ENCODE assay signal across 20 mouse cellular contexts in the genomic region with DNA sequence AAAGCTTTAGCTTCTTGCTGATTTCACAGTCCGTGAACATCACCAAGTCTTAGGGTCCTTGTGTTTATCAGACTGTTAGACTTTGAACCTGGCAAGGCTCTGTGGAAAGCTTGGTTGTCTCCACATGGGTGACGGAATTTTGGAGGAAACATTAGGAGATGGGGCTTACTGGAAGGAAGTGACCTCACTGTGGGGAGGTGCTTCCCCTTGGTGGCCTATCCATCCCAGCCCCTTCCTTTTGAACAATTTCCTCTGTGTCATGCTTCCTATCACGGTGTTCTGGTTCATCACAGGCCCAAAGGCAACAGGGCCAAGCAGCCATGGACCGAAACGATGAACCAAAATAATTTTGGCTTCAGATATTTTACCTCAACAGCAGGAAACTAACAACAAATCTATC. TPM values are rescaled to one million over a fixed set of nuclear protein-coding genes. Genes with fewer than 3 reads are reported as not detected.
DNase-seq lines count a peak whose midpoint lies in the region; ATAC-seq and TF ChIP-seq lines count a peak whose summit lies in the region.
"Had no signal": no experiment of that assay in that cellular context is flagged by ENCODE, and none has a peak within 500 bp of the region (broad histone marks: within the 10 kb centered on the region; RNA-seq: fewer than 3 reads in every experiment).

No protein-coding gene starts in this region.

- peak; percentile 17 for DNase-seq in CD4-positive, CD25-positive, alpha-beta regulatory T cell, adult 2 months (ENCODE audit: low read depth, low spot score)
- DNase-seq in heart, postnatal 0 days (ENCODE audit: low spot score): no peak
- DNase-seq in spleen, postnatal 36 days (ENCODE audit: low spot score in 2 of 2): peak; percentile 20 to 31
- no peak for DNase-seq in spleen, adult 18-20 months
- no peak for DNase-seq in layer of hippocampus, adult 9-11 months
- DNase-seq: cerebellum, adult 2 months; forebrain, postnatal 0 days; gastrocnemius, postnatal 10 days; kidney, adult 11 months; lung, embryonic 14.5 days; right cerebral cortex, postnatal 14 days; thymus, postnatal 14 days had no signal

- H3K27me3 ChIP-seq in heart, postnatal 0 days (ENCODE audit: control insufficient read depth, insufficient read depth, low read length): no peaks in the 10 kb centered on the region
- no peaks in the 10 kb centered on the region for H3K27me3 ChIP-seq in heart, embryonic 12.5 days (replicated peaks)
- H3K27me3 ChIP-seq in forebrain, embryonic 12.5 days: no peaks in the 10 kb centered on the region
- H3K27me3 ChIP-seq: embryonic facial prominence, embryonic 13.5 days; neural tube, embryonic 12.5 days had no signal

- no peak overlapping the region for H3K4me3 ChIP-seq in heart, postnatal 0 days (ENCODE audit: low read depth, low read length)
- H3K4me3 ChIP-seq in heart, embryonic 12.5 days: no peak overlapping the region
- H3K4me3 ChIP-seq in forebrain, embryonic 12.5 days (replicated peaks): no peak overlapping the region
- H3K4me3 ChIP-seq: embryonic facial prominence, embryonic 13.5 days; megakaryocyte, embryonic 14.5 days; neural tube, embryonic 12.5 days had no signal

- H3K27ac ChIP-seq in heart, postnatal 0 days (ENCODE audit: low read depth): peak overlapping the region; percentile 4; the same call in 1 of the 2 replicates
- H3K27ac ChIP-seq in heart, embryonic 12.5 days (ENCODE audit: poor library complexity, severe bottlenecking): no peak overlapping the region
- H3K27ac ChIP-seq in forebrain, embryonic 12.5 days: no peak overlapping the region
- H3K27ac ChIP-seq: embryonic facial prominence, embryonic 13.5 days; hindbrain, postnatal 0 days; neural tube, embryonic 12.5 days had no signal

- TF ChIP-seq CTCF in heart, postnatal 0 days (IDR thresholded peaks at IDR 0.05; ENCODE audit: low read depth): no peak

- H3K9ac ChIP-seq in heart, postnatal 0 days (replicated peaks; ENCODE audit: low read depth, low read length): no peak overlapping the region
- no peak overlapping the region for H3K9ac ChIP-seq in heart, embryonic 12.5 days
- no peak overlapping the region for H3K9ac ChIP-seq in forebrain, embryonic 12.5 days
- H3K9ac ChIP-seq: embryonic facial prominence, embryonic 13.5 days; forebrain, postnatal 0 days; lung, embryonic 14.5 days; neural tube, embryonic 12.5 days had no signal

- no peak for ATAC-seq in CD4-positive, CD25-positive, alpha-beta regulatory T cell, adult 4 months
- ATAC-seq in heart, postnatal 0 days (ENCODE audit: insufficient read depth, low read depth): no peak
- ATAC-seq in heart, embryonic 12.5 days (ENCODE audit: insufficient number of reproducible peaks, low FRiP score): no peak
- no peak for ATAC-seq in forebrain, embryonic 12.5 days (ENCODE audit: low FRiP score)
- ATAC-seq: forebrain, postnatal 0 days; hindbrain, postnatal 0 days; midbrain, embryonic 16.5 days had no signal

- H3K9me3 ChIP-seq in heart, postnatal 0 days (replicated peaks; ENCODE audit: control insufficient read depth, low read length): no peaks in the 10 kb centered on the region
- H3K9me3 ChIP-seq in heart, embryonic 12.5 days (replicated peaks): 0 out of 2 replicates have a peak, but pooled peaks cover 3% of the 10 kb centered on the region
- H3K9me3 ChIP-seq in forebrain, embryonic 12.5 days: peaks cover 11% of the 10 kb centered on the region
- H3K9me3 ChIP-seq: megakaryocyte, embryonic 14.5 days; neural tube, embryonic 12.5 days had no signal

- TF ChIP-seq EP300 in heart, postnatal 0 days (IDR thresholded peaks at IDR 0.05; ENCODE audit: low read depth): no peak

- peaks cover 60% of the 10 kb centered on the region for H3K4me1 ChIP-seq in heart, postnatal 0 days (ENCODE audit: control insufficient read depth, insufficient read depth)
- peaks cover 93% of the 10 kb centered on the region for H3K4me1 ChIP-seq in heart, embryonic 12.5 days (replicated peaks)
- H3K4me1 ChIP-seq in forebrain, embryonic 12.5 days: peaks cover 26% of the 10 kb centered on the region

- peaks cover 3% of the 10 kb centered on the region; the same call in 1 of the 2 replicates for H3K36me3 ChIP-seq in heart, postnatal 0 days (replicated peaks; ENCODE audit: control insufficient read depth, insufficient read depth, low read length)
- peaks cover 21% of the 10 kb centered on the region for H3K36me3 ChIP-seq in heart, embryonic 12.5 days
- peaks cover 40% of the 10 kb centered on the region for H3K36me3 ChIP-seq in forebrain, embryonic 12.5 days (replicated peaks)

- no peak overlapping the region for H3K4me2 ChIP-seq in heart, postnatal 0 days (ENCODE audit: low read depth, low read length)
- no peak overlapping the region for H3K4me2 ChIP-seq in heart, embryonic 12.5 days
- no peak overlapping the region for H3K4me2 ChIP-seq in forebrain, embryonic 12.5 days
- H3K4me2 ChIP-seq: embryonic facial prominence, embryonic 13.5 days; lung, embryonic 14.5 days; neural tube, embryonic 12.5 days had no signal

- WGBS in heart, postnatal 0 days: 65% methylated on average over 5 of the region's 5 CpGs
- 79% methylated on average over 5 of the region's 5 CpGs for WGBS in heart, embryonic 12.5 days
- 94% methylated on average over 5 of the region's 5 CpGs for WGBS in forebrain, embryonic 12.5 days

RNA-seq across cellular contexts. Expression of gene Cnn3, which starts 16.0 kb away (rescaled TPM):
- polyA plus RNA-seq in CD4-positive, CD25-positive, alpha-beta regulatory T cell, adult 4 months (2017; shearing (Covaris generic)): 1 to 10 TPM; 8.8 to 9.7 TPM
- 132 and 166 TPM in 2 replicates for total RNA-seq in heart, postnatal 0 days (2014; rRNA removed; ENCODE audit: low replicate concordance)
- polyA plus RNA-seq in heart, postnatal 0 days (2015; fragmentation: Nextera tagmentation; extraction: Ambion mirVana): 187 and 190 TPM in 2 replicates
- 455 and 460 TPM in 2 replicates for polyA plus RNA-seq in heart, embryonic 12.5 days (2016; fragmentation: Nextera tagmentation; extraction: Ambion mirVana)
- polyA plus RNA-seq in forebrain, embryonic 12.5 days (2016; fragmentation: Nextera tagmentation; extraction: Ambion mirVana): 831 and 838 TPM in 2 replicates

Comparison
In these comparisons a context has a peak if more than half of its experiments do, and no peak if none do; other contexts are left out.
1. DNase-seq: peak in CD4-positive, CD25-positive, alpha-beta regulatory T cell, adult 2 months (single experiment) and spleen, postnatal 36 days (2 of 2); none in heart, postnatal 0 days (single experiment), spleen, adult 18-20 months (0 of 2) and layer of hippocampus, adult 9-11 months (single experiment).
2. RNA of gene Cnn3, which starts 16.0 kb away (polyA plus RNA-seq): 831 to 838 TPM in forebrain, embryonic 12.5 days, 455 to 460 TPM in heart, embryonic 12.5 days and 187 to 190 TPM in heart, postnatal 0 days; 8.8 to 9.7 TPM in CD4-positive, CD25-positive, alpha-beta regulatory T cell, adult 4 months; every median in the first group is over 10 times any median in the second.